Mouse (Mus musculus): ENCODE results near the gene Syne1. TPM values are rescaled to one million over a fixed set of nuclear protein-coding genes. Genes with fewer than 3 reads are reported as not detected.

Gene Syne1
- polyA plus RNA-seq, 1 experiment from 2014 or later: 27.1 TPM

GRCm38 (mm10) chr10:5323741-5324395 is 227.4 kb downstream of the Syne1 start:
- Histone ChIP-seq H3K4me3 (ENCODE audit: control insufficient read depth in 1 of 2, insufficient read depth in 1 of 2, low read depth in 1 of 2, low read length in 2 of 2) (no peak overlapping the region), H3K4me1 (ENCODE audit: control insufficient read depth in 2 of 2, insufficient read depth in 2 of 2, low read length in 2 of 2) (no peaks in the 10 kb centered on the region), H3K27me3 (ENCODE audit: control insufficient read depth, insufficient read depth, low read length) (no peaks in the 10 kb centered on the region), H3K27ac (replicated peaks in 1 of 2; ENCODE audit: control insufficient read depth in 1 of 2, insufficient read depth in 1 of 2, low read depth in 2 of 2, low read length in 2 of 2) (no peak overlapping the region), H3K36me3 (ENCODE audit: control insufficient read depth, insufficient read depth, low read length) (no peaks in the 10 kb centered on the region), H3K9me3 (ENCODE audit: control insufficient read depth, low read length) (no peaks in the 10 kb centered on the region), H3K4me2 (ENCODE audit: low read length) (no peak overlapping the region), H3K9ac (ENCODE audit: low read length) (no peak overlapping the region)
- 79% methylated on average over 11 of the region's 11 CpGs for WGBS
- ATAC-seq (ENCODE audit: insufficient number of reproducible peaks, insufficient read depth, low FRiP score, low read depth): no peak

DNA sequence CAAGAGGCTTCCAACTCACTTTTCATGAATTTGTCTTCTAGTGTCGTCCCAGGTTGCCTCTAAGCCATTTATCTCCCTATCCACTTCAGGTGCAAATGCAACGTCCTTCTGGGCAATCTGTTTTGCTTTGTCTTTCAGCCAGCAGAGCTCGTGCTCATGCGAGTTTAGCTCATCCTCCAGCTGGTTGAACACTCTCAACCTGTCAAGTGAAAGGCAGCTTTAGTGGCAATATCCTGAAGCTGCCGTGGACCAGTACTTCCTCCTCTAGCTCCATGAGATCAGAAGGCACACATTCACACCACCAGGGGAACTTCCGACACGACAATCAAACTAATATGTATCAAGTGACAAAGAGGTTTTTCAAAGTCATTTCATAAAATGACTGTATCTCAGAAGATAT is 228.7 kb downstream of the Syne1 start:
- Histone ChIP-seq H3K4me2 (ENCODE audit: low read length) (no peak overlapping the region), H3K36me3 (ENCODE audit: control insufficient read depth, insufficient read depth, low read length) (no peaks in the 10 kb centered on the region), H3K27me3 (ENCODE audit: control insufficient read depth, insufficient read depth, low read length) (no peaks in the 10 kb centered on the region), H3K4me3 (ENCODE audit: control insufficient read depth in 1 of 2, insufficient read depth in 1 of 2, low read depth in 1 of 2, low read length in 2 of 2) (no peak overlapping the region), H3K9ac (ENCODE audit: low read length) (no peak overlapping the region), H3K4me1 (ENCODE audit: control insufficient read depth in 2 of 2, insufficient read depth in 2 of 2, low read length in 2 of 2) (no peaks in the 10 kb centered on the region), H3K27ac (replicated peaks in 1 of 2; ENCODE audit: control insufficient read depth in 1 of 2, insufficient read depth in 1 of 2, low read depth in 2 of 2, low read length in 2 of 2) (no peak overlapping the region), H3K9me3 (ENCODE audit: control insufficient read depth, low read length) (no peaks in the 10 kb centered on the region)
- 30% methylated on average over 7 of the region's 7 CpGs for WGBS
- ATAC-seq (ENCODE audit: insufficient number of reproducible peaks, insufficient read depth, low FRiP score, low read depth): no peak

DNA sequence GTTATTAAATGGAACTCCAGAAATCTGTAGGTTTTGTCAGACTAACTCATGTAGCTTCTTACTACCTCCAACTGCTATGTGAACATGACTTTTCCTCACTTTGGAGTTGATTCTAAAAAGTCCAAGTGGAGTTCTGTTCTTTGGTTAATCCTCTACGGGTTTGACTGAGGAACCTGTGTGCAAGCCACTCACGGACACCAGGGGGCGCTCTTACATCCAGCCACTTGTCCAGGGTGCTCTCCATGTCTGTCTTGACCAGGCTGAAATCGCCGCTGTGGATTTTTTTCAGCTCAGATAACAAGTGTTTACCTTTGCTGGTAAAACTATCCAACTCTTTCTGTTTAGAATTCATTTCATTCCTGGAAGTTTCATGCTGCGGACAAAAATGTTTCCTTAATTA is 233.7 kb downstream of the Syne1 start:
- Histone ChIP-seq H3K9me3 (ENCODE audit: control insufficient read depth, low read length) (no peaks in the 10 kb centered on the region), H3K36me3 (ENCODE audit: control insufficient read depth, insufficient read depth, low read length) (no peaks in the 10 kb centered on the region), H3K27me3 (ENCODE audit: control insufficient read depth, insufficient read depth, low read length) (no peaks in the 10 kb centered on the region), H3K4me3 (ENCODE audit: control insufficient read depth in 1 of 2, insufficient read depth in 1 of 2, low read depth in 1 of 2, low read length in 2 of 2) (no peak overlapping the region), H3K27ac (replicated peaks in 1 of 2; ENCODE audit: control insufficient read depth in 1 of 2, insufficient read depth in 1 of 2, low read depth in 2 of 2, low read length in 2 of 2) (no peak overlapping the region), H3K4me1 (ENCODE audit: control insufficient read depth in 2 of 2, insufficient read depth in 2 of 2, low read length in 2 of 2) (no peaks in the 10 kb centered on the region), H3K9ac (ENCODE audit: low read length) (no peak overlapping the region), H3K4me2 (ENCODE audit: low read length) (0 out of 2 replicates have a peak overlapping the region, but pooled peaks have one; percentile 19)
- ATAC-seq (ENCODE audit: insufficient number of reproducible peaks, insufficient read depth, low FRiP score, low read depth): no peak
- WGBS: 13% methylated on average over 6 of the region's 6 CpGs

- Histone ChIP-seq H3K9ac (ENCODE audit: low read length) (no peak overlapping the region), H3K4me3 (ENCODE audit: control insufficient read depth in 1 of 2, insufficient read depth in 1 of 2, low read depth in 1 of 2, low read length in 2 of 2) (no peak overlapping the region), H3K36me3 (ENCODE audit: control insufficient read depth, insufficient read depth, low read length) (no peaks in the 10 kb centered on the region), H3K27me3 (ENCODE audit: control insufficient read depth, insufficient read depth, low read length) (no peaks in the 10 kb centered on the region), H3K4me1 (ENCODE audit: control insufficient read depth in 2 of 2, insufficient read depth in 2 of 2, low read length in 2 of 2) (no peaks in the 10 kb centered on the region), H3K4me2 (ENCODE audit: low read length) (no peak overlapping the region), H3K27ac (replicated peaks in 1 of 2; ENCODE audit: control insufficient read depth in 1 of 2, insufficient read depth in 1 of 2, low read depth in 2 of 2, low read length in 2 of 2) (no peak overlapping the region), H3K9me3 (ENCODE audit: control insufficient read depth, low read length) (no peaks in the 10 kb centered on the region)
- ATAC-seq (ENCODE audit: insufficient number of reproducible peaks, insufficient read depth, low FRiP score, low read depth): no peak
- 71% methylated on average over 4 of the region's 4 CpGs for WGBS
These were observed 238.8 kb downstream of the Syne1 start for GRCm38 (mm10) chr10:5312437-5312836.

GRCm38 (mm10) chr10:5309961-5310713 is 241.1 kb downstream of the Syne1 start:
- Histone ChIP-seq H3K9me3 (ENCODE audit: control insufficient read depth, low read length) (no peaks in the 10 kb centered on the region), H3K4me3 (ENCODE audit: control insufficient read depth in 1 of 2, insufficient read depth in 1 of 2, low read depth in 1 of 2, low read length in 2 of 2) (no peak overlapping the region), H3K4me1 (ENCODE audit: control insufficient read depth in 2 of 2, insufficient read depth in 2 of 2, low read length in 2 of 2) (no peaks in the 10 kb centered on the region), H3K36me3 (ENCODE audit: control insufficient read depth, insufficient read depth, low read length) (no peaks in the 10 kb centered on the region), H3K27ac (replicated peaks in 1 of 2; ENCODE audit: control insufficient read depth in 1 of 2, insufficient read depth in 1 of 2, low read depth in 2 of 2, low read length in 2 of 2) (no peak overlapping the region), H3K27me3 (ENCODE audit: control insufficient read depth, insufficient read depth, low read length) (no peaks in the 10 kb centered on the region), H3K9ac (ENCODE audit: low read length) (no peak overlapping the region), H3K4me2 (ENCODE audit: low read length) (no peak overlapping the region)
- no peak for ATAC-seq (ENCODE audit: insufficient number of reproducible peaks, insufficient read depth, low FRiP score, low read depth)
- 42% methylated on average over 4 of the region's 4 CpGs for WGBS

- Histone ChIP-seq H3K27me3 (ENCODE audit: control insufficient read depth, insufficient read depth, low read length) (no peaks in the 10 kb centered on the region), H3K9ac (ENCODE audit: low read length) (no peak overlapping the region), H3K27ac (replicated peaks in 1 of 2; ENCODE audit: control insufficient read depth in 1 of 2, insufficient read depth in 1 of 2, low read depth in 2 of 2, low read length in 2 of 2) (no peak overlapping the region), H3K4me2 (ENCODE audit: low read length) (no peak overlapping the region), H3K36me3 (ENCODE audit: control insufficient read depth, insufficient read depth, low read length) (no peaks in the 10 kb centered on the region), H3K4me1 (ENCODE audit: control insufficient read depth in 2 of 2, insufficient read depth in 2 of 2, low read length in 2 of 2) (no peaks in the 10 kb centered on the region), H3K9me3 (ENCODE audit: control insufficient read depth, low read length) (no peaks in the 10 kb centered on the region), H3K4me3 (ENCODE audit: control insufficient read depth in 1 of 2, insufficient read depth in 1 of 2, low read depth in 1 of 2, low read length in 2 of 2) (no peak overlapping the region)
- 57% methylated on average over 10 of the region's 10 CpGs for WGBS
- ATAC-seq (ENCODE audit: insufficient number of reproducible peaks, insufficient read depth, low FRiP score, low read depth): no peak
These were observed 241.9 kb downstream of the Syne1 start for GRCm38 (mm10) chr10:5309398-5309797.

- 29% methylated on average over 6 of the region's 6 CpGs for WGBS
- no peaks in the 10 kb centered on the region for H3K36me3 ChIP-seq (ENCODE audit: control insufficient read depth, insufficient read depth, low read length)
- no peak overlapping the region for H3K4me2 ChIP-seq (ENCODE audit: low read length)
- no peak overlapping the region for H3K9ac ChIP-seq (ENCODE audit: low read length)
- no peaks in the 10 kb centered on the region for H3K9me3 ChIP-seq (ENCODE audit: control insufficient read depth, low read length)
- no peaks in the 10 kb centered on the region for H3K27me3 ChIP-seq (ENCODE audit: control insufficient read depth, insufficient read depth, low read length)
- H3K27ac ChIP-seq (replicated peaks in 1 of 2; ENCODE audit: control insufficient read depth in 1 of 2, insufficient read depth in 1 of 2, low read depth in 2 of 2, low read length in 2 of 2): no peak overlapping the region
- no peak overlapping the region for H3K4me3 ChIP-seq (ENCODE audit: control insufficient read depth in 1 of 2, insufficient read depth in 1 of 2, low read depth in 1 of 2, low read length in 2 of 2)
- ATAC-seq (ENCODE audit: insufficient number of reproducible peaks, insufficient read depth, low FRiP score, low read depth): no peak
- H3K4me1 ChIP-seq (ENCODE audit: control insufficient read depth in 2 of 2, insufficient read depth in 2 of 2, low read length in 2 of 2): no peaks in the 10 kb centered on the region
These were observed 245.7 kb downstream of the Syne1 start for GRCm38 (mm10) chr10:5305555-5305954.

Measured in heart, embryonic 14.5 days (tissue).